Mouse (Mus musculus): ENCODE data around the gene Slc5a3.
"Not testable (repeated sequence)": the region's sequence is repeated elsewhere in the genome, so short reads cannot be mapped to it uniquely, and the experiment has no call there.

Slc5a3 gene

GRCm38 (mm10) chr16:92064801-92065200, 6.7 kb downstream of the Slc5a3 start:
- no peak for DNase-seq

GRCm38 (mm10) chr16:92070338-92070737, 12.2 kb downstream of the Slc5a3 start:
- no peak for DNase-seq

- DNase-seq, result no peak
These were observed 18.7 kb downstream of the Slc5a3 start for GRCm38 (mm10) chr16:92076797-92077196.

- DNase-seq, result no peak
These were observed 25.8 kb downstream of the Slc5a3 start for GRCm38 (mm10) chr16:92083771-92084453.

- no peak for DNase-seq
These were observed 31.1 kb downstream of the Slc5a3 start for GRCm38 (mm10) chr16:92089225-92089624.

GRCm38 (mm10) chr16:92091876-92092275, 33.8 kb downstream of the Slc5a3 start:
- DNase-seq, result no peak

- DNase-seq, result no peak
These were observed 40.4 kb downstream of the Slc5a3 start for GRCm38 (mm10) chr16:92098351-92099051.

GRCm38 (mm10) chr16:92099598-92099997, 41.5 kb downstream of the Slc5a3 start:
- no peak for DNase-seq

GRCm38 (mm10) chr16:92100111-92100510, 42.0 kb downstream of the Slc5a3 start:
- DNase-seq, result no peak

GRCm38 (mm10) chr16:92102115-92102514, 44.0 kb downstream of the Slc5a3 start:
- DNase-seq, result no peak

- DNase-seq, result not testable (repeated sequence)
These were observed 44.8 kb downstream of the Slc5a3 start for GRCm38 (mm10) chr16:92102931-92103330.

- DNase-seq, result no peak
These were observed 45.6 kb downstream of the Slc5a3 start for GRCm38 (mm10) chr16:92103572-92104331.

GRCm38 (mm10) chr16:92104332-92104590, 46.1 kb downstream of the Slc5a3 start:
- no peak for DNase-seq

GRCm38 (mm10) chr16:92104951-92105350, 46.8 kb downstream of the Slc5a3 start:
- DNase-seq, result no peak

GRCm38 (mm10) chr16:92105631-92106030, 47.5 kb downstream of the Slc5a3 start:
- no peak for DNase-seq

- no peak for DNase-seq
These were observed 49.2 kb downstream of the Slc5a3 start for GRCm38 (mm10) chr16:92107346-92107745.

- no peak for DNase-seq
These were observed 56.7 kb downstream of the Slc5a3 start for GRCm38 (mm10) chr16:92114706-92115241.

- peak; percentile 25 for DNase-seq
These were observed 57.7 kb downstream of the Slc5a3 start for GRCm38 (mm10) chr16:92115611-92116421.

- DNase-seq, result no peak
These were observed 59.5 kb downstream of the Slc5a3 start for GRCm38 (mm10) chr16:92117337-92118209.

- DNase-seq, result no peak
These were observed 60.9 kb downstream of the Slc5a3 start for GRCm38 (mm10) chr16:92119013-92119515.

GRCm38 (mm10) chr16:92120899-92121531, 62.9 kb downstream of the Slc5a3 start:
- no peak for DNase-seq
